Mouse (Mus musculus) hindbrain, embryonic 11.5 days (tissue): ENCODE measurements around the gene Ap2b1. TPM values are rescaled to one million over a fixed set of nuclear protein-coding genes. Genes with fewer than 3 reads are reported as not detected.

Source experiments
- ATAC-seq: fragments of 200-750 bp; cut with Nextera tagmentation; 2 replicates; pipeline ENCODE4 v1.8.0; 2017; ENCODE audit warnings: mild to moderate bottlenecking, moderate TSS enrichment, moderate library complexity; ENCODE audit not compliant: low FRiP score
- DNase-seq: peaks from one replicate; pipeline ENCODE4 v3.0.0-alpha.2; 2015; ENCODE audit warnings: low spot score
- H3K27ac ChIP-seq: fragments of 300-500 bp; sonication (generic); 2 replicates; pipeline ENCODE4 v1.5.1; 2014; ENCODE audit warnings: mild to moderate bottlenecking, low read depth, low read length
- H3K27me3 ChIP-seq: fragments of 300-500 bp; sonication (generic); 2 replicates; pipeline ENCODE4 v1.6.1; 2014; ENCODE audit warnings: mild to moderate bottlenecking, low read length, moderate library complexity, mixed read lengths; ENCODE audit not compliant: control insufficient read depth, insufficient read depth
- H3K36me3 ChIP-seq: fragments of 300-500 bp; sonication (generic); 2 replicates; pipeline ENCODE4 v1.6.1; 2014; ENCODE audit warnings: mild to moderate bottlenecking, low read length, moderate library complexity, mixed read lengths; ENCODE audit not compliant: control insufficient read depth, insufficient read depth
- H3K4me1 ChIP-seq: fragments of 300-500 bp; sonication (generic); replicated peaks from 2 replicates; pipeline ENCODE4 v1.6.1; 2014; ENCODE audit warnings: low read length, mixed read lengths; ENCODE audit not compliant: control insufficient read depth, insufficient read depth
- H3K4me2 ChIP-seq: fragments of 300-500 bp; sonication (generic); replicated peaks from 2 replicates; pipeline ENCODE4 v1.6.1; 2014; ENCODE audit warnings: mild to moderate bottlenecking, low read depth, low read length
- H3K4me3 ChIP-seq: fragments of 300-500 bp; sonication (generic); 2 replicates; pipeline ENCODE4 v1.5.1; 2014; ENCODE audit warnings: low read depth, low read length
- H3K9ac ChIP-seq: fragments of 300-500 bp; sonication (generic); 2 replicates; pipeline ENCODE4 v1.6.1; 2014; ENCODE audit warnings: low read depth, low read length
- H3K9me3 ChIP-seq: fragments of 300-500 bp; sonication (generic); 2 replicates; pipeline ENCODE4 v1.6.1; 2016; ENCODE audit warnings: low read length; ENCODE audit not compliant: control insufficient read depth
- WGBS: fragments of 180-500 bp; shearing (Covaris S2); extraction: QIAGEN DNeasy Blood & Tissue Kit; methylation state at CpG from one replicate; pipeline ENCODE4 v1.1.7; 2014; 5-methylcytosine and 5-hydroxymethylcytosine counted together
- polyA plus RNA-seq: library from polyadenylated mRNA; unstranded; fragments of >200 nt; fragmentation: Nextera tagmentation; extraction: Ambion mirVana; gene quantifications from 2 replicates; pipeline ENCODE4 v1.2.1, GENCODE M21; 2014

The Ap2b1 gene
- polyA plus RNA-seq, 1 experiment from 2014 or later, result 121 TPM

GRCm38 (mm10) chr11:83439426-83440060 lies 140.7 kb downstream of the Ap2b1 start:
- Histone ChIP-seq H3K36me3 (no peaks in the 10 kb centered on the region), H3K27me3 (peaks cover 35% of the 10 kb centered on the region), H3K4me2 (peak overlapping the region; percentile 81), H3K9me3 (no peaks in the 10 kb centered on the region), H3K4me1 (no peaks in the 10 kb centered on the region; the same call in 1 of the 2 replicates), H3K27ac (no peak overlapping the region), H3K9ac (no peak overlapping the region), H3K4me3 (peak overlapping the region; percentile 47; the same call in 1 of the 2 replicates)
- ATAC-seq (no peak), DNase-seq (no peak)
- WGBS, result 41% methylated on average over 10 of the region's 11 CpGs

GRCm38 (mm10) chr11:83440081-83441064 lies 141.5 kb downstream of the Ap2b1 start:
- peak; percentile 98 for DNase-seq
- WGBS, result under 1% methylated on average over 52 of the region's 75 CpGs
- no peak overlapping the region for H3K27ac ChIP-seq

GRCm38 (mm10) chr11:83441235-83441634 lies 142.4 kb downstream of the Ap2b1 start:
- peaks cover 45% of the 10 kb centered on the region for H3K27me3 ChIP-seq
- H3K36me3 ChIP-seq, result no peaks in the 10 kb centered on the region
- DNase-seq, result no peak
- no peaks in the 10 kb centered on the region for H3K9me3 ChIP-seq
- no peak overlapping the region for H3K27ac ChIP-seq
- H3K9ac ChIP-seq, result no peak overlapping the region
- H3K4me1 ChIP-seq, result no peaks in the 10 kb centered on the region; the same call in 1 of the 2 replicates
- ATAC-seq, result no peak
- 37% methylated on average over 7 of the region's 7 CpGs for WGBS
- H3K4me2 ChIP-seq, result no peak overlapping the region
- H3K4me3 ChIP-seq, result no peak overlapping the region

More at GRCm38 (mm10) chr11:83440081-83441064, 141.5 kb downstream of the Ap2b1 start:
- no peaks in the 10 kb centered on the region; the same call in 1 of the 2 replicates for H3K4me1 ChIP-seq
- peaks cover 42% of the 10 kb centered on the region for H3K27me3 ChIP-seq
- no peaks in the 10 kb centered on the region for H3K36me3 ChIP-seq
- H3K9ac ChIP-seq, result peak overlapping the region; percentile 47
- peak overlapping the region; percentile 47 for H3K4me3 ChIP-seq
- peak overlapping the region; percentile 81 for H3K4me2 ChIP-seq
- H3K9me3 ChIP-seq, result no peaks in the 10 kb centered on the region
- ATAC-seq, result peak; percentile 95

- H3K4me2 ChIP-seq, result peak overlapping the region; percentile 34
- H3K9ac ChIP-seq, result peak overlapping the region; percentile 23; the same call in 1 of the 2 replicates
- ATAC-seq (peak; percentile 33; the same call in 1 of the 2 replicates), DNase-seq (peak; percentile 90)
- H3K9me3 ChIP-seq, result no peaks in the 10 kb centered on the region
- 10% methylated on average over 29 of the region's 29 CpGs for WGBS
- no peaks in the 10 kb centered on the region; the same call in 1 of the 2 replicates for H3K4me1 ChIP-seq
- 0 out of 2 replicates have a peak overlapping the region, but pooled peaks have one; percentile 17 for H3K4me3 ChIP-seq
- peaks cover 46% of the 10 kb centered on the region for H3K27me3 ChIP-seq
- no peak overlapping the region for H3K27ac ChIP-seq
- no peaks in the 10 kb centered on the region for H3K36me3 ChIP-seq
Observed at GRCm38 (mm10) chr11:83442596-83443267, 143.9 kb downstream of the Ap2b1 start.

GRCm38 (mm10) chr11:83443824-83444223 lies 145.0 kb downstream of the Ap2b1 start:
- no peaks in the 10 kb centered on the region for H3K9me3 ChIP-seq
- no peak overlapping the region for H3K27ac ChIP-seq
- no peak overlapping the region for H3K4me3 ChIP-seq
- H3K4me1 ChIP-seq, result no peaks in the 10 kb centered on the region; the same call in 1 of the 2 replicates
- H3K4me2 ChIP-seq, result no peak overlapping the region
- H3K9ac ChIP-seq, result no peak overlapping the region
- H3K27me3 ChIP-seq, result peaks cover 46% of the 10 kb centered on the region
- DNase-seq (no peak), ATAC-seq (no peak)
- H3K36me3 ChIP-seq, result no peaks in the 10 kb centered on the region
- 8% methylated on average over 7 of the region's 7 CpGs for WGBS

- Histone ChIP-seq H3K27ac (no peak overlapping the region), H3K9me3 (no peaks in the 10 kb centered on the region), H3K4me2 (0 out of 2 replicates have a peak overlapping the region, but pooled peaks have one; percentile 17), H3K4me1 (no peaks in the 10 kb centered on the region; the same call in 1 of the 2 replicates), H3K27me3 (peaks cover 46% of the 10 kb centered on the region), H3K9ac (no peak overlapping the region), H3K4me3 (no peak overlapping the region), H3K36me3 (no peaks in the 10 kb centered on the region)
- no peak for ATAC-seq
- DNase-seq, result no peak
- WGBS, result 28% methylated on average over 19 of the region's 19 CpGs
Observed at GRCm38 (mm10) chr11:83445001-83445400, 146.2 kb downstream of the Ap2b1 start.

GRCm38 (mm10) chr11:83447612-83448011 lies 148.8 kb downstream of the Ap2b1 start:
- H3K9ac ChIP-seq, result no peak overlapping the region
- no peaks in the 10 kb centered on the region for H3K36me3 ChIP-seq
- H3K4me1 ChIP-seq, result no peaks in the 10 kb centered on the region; the same call in 1 of the 2 replicates
- no peak overlapping the region for H3K27ac ChIP-seq
- H3K4me3 ChIP-seq, result no peak overlapping the region
- H3K9me3 ChIP-seq, result no peaks in the 10 kb centered on the region
- 68% methylated on average over 10 of the region's 10 CpGs for WGBS
- H3K27me3 ChIP-seq, result peaks cover 29% of the 10 kb centered on the region
- DNase-seq, result no peak
- ATAC-seq, result no peak
- no peak overlapping the region for H3K4me2 ChIP-seq
